Mouse (Mus musculus) limb, embryonic 14.5 days (tissue): Measurements from ENCODE around the gene Rnf144b. TPM values are rescaled to one million over a fixed set of nuclear protein-coding genes. Genes with fewer than 3 reads are reported as not detected.

Experiments used
- ATAC-seq: fragments of 200-750 bp; cut with Nextera tagmentation; 2 replicates; pipeline ENCODE4 v1.8.0; 2017; ENCODE audit warnings: low read depth, moderate number of reproducible peaks, moderate TSS enrichment; ENCODE audit not compliant: low FRiP score
- DNase-seq: peaks from one replicate; pipeline ENCODE4 v3.0.0-alpha.2; 2015; ENCODE audit warnings: low spot score
- H3K27ac ChIP-seq: fragments of 300-500 bp; sonication (generic); replicated peaks from 2 replicates; pipeline ENCODE4 v1.5.1; 2014; ENCODE audit warnings: low read depth, mild to moderate bottlenecking, low read length, moderate library complexity, mixed read lengths
- H3K27me3 ChIP-seq: fragments of 300-500 bp; sonication (generic); 2 replicates; pipeline ENCODE4 v1.6.1; 2014; ENCODE audit warnings: low read length, mixed read lengths; ENCODE audit not compliant: control insufficient read depth, insufficient read depth
- H3K36me3 ChIP-seq: fragments of 300-500 bp; sonication (generic); 2 replicates; pipeline ENCODE4 v1.6.1; 2014; ENCODE audit warnings: mild to moderate bottlenecking, low read length, moderate library complexity, mixed read lengths; ENCODE audit not compliant: control insufficient read depth, insufficient read depth
- H3K4me1 ChIP-seq: fragments of 300-500 bp; sonication (generic); 2 replicates; pipeline ENCODE4 v1.6.1; 2014; ENCODE audit warnings: antibody characterized with exemption, low read length, mixed read lengths; ENCODE audit not compliant: control insufficient read depth, insufficient read depth
- H3K4me2 ChIP-seq: fragments of 300-500 bp; sonication (generic); replicated peaks from 2 replicates; pipeline ENCODE4 v1.6.1; 2014; ENCODE audit warnings: low read depth, mild to moderate bottlenecking, low read length, moderate library complexity; ENCODE audit not compliant: severe bottlenecking
- H3K4me3 ChIP-seq: fragments of 300-500 bp; sonication (generic); replicated peaks from 2 replicates; pipeline ENCODE4 v1.5.1; 2014; ENCODE audit warnings: low read length
- H3K9ac ChIP-seq: fragments of 300-500 bp; sonication (generic); 2 replicates; pipeline ENCODE4 v1.6.1; 2014; ENCODE audit warnings: mild to moderate bottlenecking, low read depth, low read length, moderate library complexity; ENCODE audit not compliant: severe bottlenecking
- H3K9me3 ChIP-seq: fragments of 300-500 bp; sonication (generic); 2 replicates; pipeline ENCODE4 v1.6.1; 2016; ENCODE audit warnings: low read length; ENCODE audit not compliant: control insufficient read depth
- POLR2A ChIP-seq: fragments of 200-500 bp; IDR thresholded peaks from 2 replicates; pipeline ENCODE4 v1.8.0; 2012; ENCODE audit warnings: inconsistent platforms, mild to moderate bottlenecking, moderate library complexity, borderline replicate concordance; ENCODE audit not compliant: insufficient read depth, insufficient read length; ENCODE audit errors: extremely low read depth
- WGBS: fragments of 180-500 bp; shearing (Covaris S2); extraction: QIAGEN DNeasy Blood & Tissue Kit; methylation state at CpG from one replicate; pipeline ENCODE4 v1.1.7; 2014; 5-methylcytosine and 5-hydroxymethylcytosine counted together
- polyA plus RNA-seq, 2 experiments: library from polyadenylated mRNA; depleted of rRNA in 1 of 2; stranded (reverse) in 1 of 2; unstranded in 1 of 2; fragments of >200 nt; fragmentation: Nextera tagmentation in 1 of 2; extraction: Ambion mirVana in 1 of 2; gene quantifications; 2 replicates each; pipeline versions ENCODE4 v1.2.1 to v1.2.3; 2012 to 2014

Gene Rnf144b
- polyA plus RNA-seq, 2 experiments: 5.8 to 5.9 TPM

DNA sequence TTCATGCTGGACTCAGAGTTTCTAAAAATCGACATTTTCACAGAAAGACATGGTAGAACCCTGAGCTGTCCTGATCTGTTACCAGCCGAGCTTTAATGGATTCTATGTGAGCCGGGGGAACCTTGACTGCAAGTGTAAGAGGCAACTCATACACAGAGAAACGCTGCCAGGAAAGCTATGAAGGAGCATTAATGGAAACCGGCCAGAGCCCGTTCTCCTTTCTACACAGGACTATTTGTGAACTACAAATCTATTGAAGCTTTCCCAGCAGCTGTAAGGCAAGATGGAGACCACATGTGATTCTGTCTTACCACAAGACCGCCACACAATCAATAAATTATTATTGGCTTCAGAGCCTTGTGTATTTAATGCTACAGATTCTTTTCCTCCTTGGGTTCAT lies 13.3 kb downstream of the Rnf144b start:
- Histone ChIP-seq H3K4me1 (0 out of 2 replicates have a peak, but pooled peaks cover 2% of the 10 kb centered on the region), H3K4me3 (no peak overlapping the region), H3K36me3 (no peaks in the 10 kb centered on the region), H3K9ac (no peak overlapping the region), H3K27me3 (no peaks in the 10 kb centered on the region), H3K4me2 (no peak overlapping the region), H3K9me3 (peaks cover 7% of the 10 kb centered on the region; the same call in 1 of the 2 replicates), H3K27ac (peak overlapping the region; percentile 61)
- TF ChIP-seq POLR2A: no peak
- WGBS: 43% methylated on average over 7 of the region's 7 CpGs
- DNase-seq (peak; percentile 90), ATAC-seq (no peak)

GRCm38 (mm10) chr13:47142764-47143163 lies 20.3 kb downstream of the Rnf144b start:
- ATAC-seq (no peak), DNase-seq (no peak)
- TF ChIP-seq POLR2A: no peak
- 72% methylated on average over 6 of the region's 6 CpGs for WGBS
- no peaks in the 10 kb centered on the region for H3K27me3 ChIP-seq
- H3K4me3 ChIP-seq: no peak overlapping the region
- no peaks in the 10 kb centered on the region for H3K36me3 ChIP-seq
- H3K9ac ChIP-seq: no peak overlapping the region
- H3K4me1 ChIP-seq: 0 out of 2 replicates have a peak, but pooled peaks cover 7% of the 10 kb centered on the region
- no peak overlapping the region for H3K27ac ChIP-seq
- no peak overlapping the region for H3K4me2 ChIP-seq
- peaks cover 7% of the 10 kb centered on the region; the same call in 1 of the 2 replicates for H3K9me3 ChIP-seq

DNA sequence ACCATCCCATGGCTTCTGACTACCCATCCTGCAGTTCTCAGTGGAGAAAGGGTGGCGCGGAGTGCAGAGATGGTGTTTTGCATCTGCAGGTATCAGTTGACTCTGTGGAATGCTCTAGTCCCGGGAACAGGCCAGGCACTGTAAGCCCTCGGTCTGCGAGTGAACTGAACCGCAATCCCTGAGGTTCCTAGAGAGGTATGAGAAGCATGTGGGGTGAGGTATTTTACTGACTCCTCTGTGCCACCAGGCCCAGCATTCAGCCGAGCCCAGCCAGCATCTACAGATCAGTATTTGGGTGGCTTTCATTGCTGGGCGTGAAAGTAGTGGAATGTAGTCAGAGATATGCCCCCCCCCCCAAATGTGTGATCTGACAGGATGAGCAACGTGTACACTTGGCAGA lies 23.5 kb downstream of the Rnf144b start:
- Histone ChIP-seq H3K9ac (no peak overlapping the region), H3K36me3 (no peaks in the 10 kb centered on the region), H3K9me3 (no peaks in the 10 kb centered on the region), H3K27ac (peak overlapping the region; percentile 11; the same call in 1 of the 2 replicates), H3K4me1 (0 out of 2 replicates have a peak, but pooled peaks cover 7% of the 10 kb centered on the region), H3K4me3 (no peak overlapping the region), H3K4me2 (no peak overlapping the region; the same call in 1 of the 2 replicates), H3K27me3 (no peaks in the 10 kb centered on the region)
- WGBS: 33% methylated on average over 9 of the region's 9 CpGs
- DNase-seq (peak; percentile 29), ATAC-seq (peak; percentile 63)
- no peak for TF ChIP-seq POLR2A

DNA sequence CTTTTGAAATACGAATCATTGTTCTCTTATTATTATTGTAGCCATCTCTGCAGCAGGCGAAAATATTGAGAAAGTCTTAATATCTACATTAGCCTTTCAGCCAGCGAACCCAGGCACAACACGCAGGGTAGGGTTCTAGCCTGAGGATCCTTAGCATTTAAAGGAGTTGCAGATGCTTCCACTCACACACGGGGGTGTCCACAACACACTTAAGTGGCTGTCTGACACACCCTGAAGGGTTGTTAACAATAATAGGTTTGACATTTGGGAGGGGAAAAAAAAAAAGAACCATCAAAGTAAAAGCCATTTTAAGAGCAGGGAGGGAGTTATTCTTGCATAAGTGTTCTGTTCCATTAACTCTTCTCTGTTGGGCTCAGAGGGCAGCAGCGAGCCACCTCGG lies 23.9 kb downstream of the Rnf144b start:
- no peak overlapping the region for H3K9ac ChIP-seq
- DNase-seq (no peak), ATAC-seq (no peak)
- H3K27me3 ChIP-seq: no peaks in the 10 kb centered on the region
- TF ChIP-seq POLR2A: no peak
- WGBS: 48% methylated on average over 7 of the region's 7 CpGs
- H3K4me3 ChIP-seq: no peak overlapping the region
- peak overlapping the region; percentile 11 for H3K27ac ChIP-seq
- no peaks in the 10 kb centered on the region for H3K9me3 ChIP-seq
- H3K36me3 ChIP-seq: no peaks in the 10 kb centered on the region
- no peak overlapping the region for H3K4me2 ChIP-seq
- 0 out of 2 replicates have a peak, but pooled peaks cover 7% of the 10 kb centered on the region for H3K4me1 ChIP-seq

DNA sequence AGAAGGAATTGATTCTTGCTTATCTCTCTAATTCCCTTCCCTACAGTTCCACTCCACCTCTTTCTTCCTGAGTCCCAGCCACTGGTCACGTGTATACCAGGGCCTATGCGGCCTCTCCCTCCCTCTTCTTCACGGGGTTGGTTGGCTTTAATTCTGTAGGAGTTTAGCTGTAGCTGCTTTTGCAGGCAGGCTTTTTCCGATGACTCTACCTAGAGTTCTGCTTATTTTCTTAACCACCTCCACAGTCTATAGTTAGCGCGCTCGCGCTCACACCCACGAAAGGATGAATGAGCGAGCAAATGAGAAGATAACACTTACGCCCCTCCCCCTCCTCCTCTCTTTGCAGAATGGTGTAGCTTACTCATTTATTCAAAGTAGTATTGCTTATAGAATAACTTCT lies 26.1 kb downstream of the Rnf144b start:
- Histone ChIP-seq H3K36me3 (no peaks in the 10 kb centered on the region), H3K27me3 (no peaks in the 10 kb centered on the region), H3K9me3 (no peaks in the 10 kb centered on the region), H3K4me3 (no peak overlapping the region), H3K4me2 (no peak overlapping the region), H3K9ac (no peak overlapping the region), H3K4me1 (0 out of 2 replicates have a peak, but pooled peaks cover 7% of the 10 kb centered on the region), H3K27ac (no peak overlapping the region)
- DNase-seq: no peak
- no peak for TF ChIP-seq POLR2A
- WGBS: 62% methylated on average over 11 of the region's 11 CpGs
- ATAC-seq: no peak
